Mouse (Mus musculus) olfactory bulb, adult 2 months (tissue): Measurements from ENCODE around the gene Isg15.

Source experiments
- CTCF ChIP-seq: fragments of 200-500 bp; IDR thresholded peaks from 2 replicates; pipeline ENCODE4 v1.5.1; 2012; ENCODE audit warnings: low read depth, mild to moderate bottlenecking, low read length, moderate library complexity; ENCODE audit not compliant: insufficient read depth
- POLR2A ChIP-seq: fragments of 200-500 bp; IDR thresholded peaks from 2 replicates; pipeline ENCODE4 v1.6.1; 2012; ENCODE audit warnings: mild to moderate bottlenecking, low read depth, low read length, moderate library complexity; ENCODE audit not compliant: insufficient read depth

GRCm38 (mm10) chr4:156168611-156169010 is 32.0 kb downstream of the Isg15 start:
- TF ChIP-seq POLR2A (no peak), CTCF (no peak)
